Mouse (Mus musculus): Measurements from ENCODE around the gene A4galt. TPM values are rescaled to one million over a fixed set of nuclear protein-coding genes. Genes with fewer than 3 reads are reported as not detected.
A peak's percentile ranks its signal among the peaks of the same experiment; 100 is the strongest.

Gene A4galt
- polyA plus RNA-seq, 1 experiment from 2014 or later, result 26.5 TPM

- no peak overlapping the region for H3K27ac ChIP-seq
- TF ChIP-seq CTCF (IDR thresholded peaks at IDR 0.05; ENCODE audit: low read depth), result no peak
- peaks cover 37% of the 10 kb centered on the region for H3K4me1 ChIP-seq (replicated peaks; ENCODE audit: insufficient read depth, low read length)
- H3K27me3 ChIP-seq (ENCODE audit: insufficient read depth, low read length), result no peaks in the 10 kb centered on the region
- 81% methylated on average over 4 of the region's 4 CpGs for WGBS
- ATAC-seq (replicated peaks; ENCODE audit: low FRiP score, low read depth) (no peak), DNase-seq (ENCODE audit: low spot score) (no peak)
- peaks cover 6% of the 10 kb centered on the region; the same call in 1 of the 2 replicates for H3K36me3 ChIP-seq (ENCODE audit: insufficient read depth, low read length)
- H3K4me2 ChIP-seq (ENCODE audit: low read length), result no peak overlapping the region
- no peaks in the 10 kb centered on the region for H3K9me3 ChIP-seq (replicated peaks; ENCODE audit: low read length)
- no peak overlapping the region for H3K4me3 ChIP-seq (replicated peaks; ENCODE audit: low read depth, low read length)
- no peak overlapping the region for H3K9ac ChIP-seq (ENCODE audit: low read depth, low read length)
Observed at GRCm38 (mm10) chr15:83296050-83296449, 44.5 kb upstream of the A4galt start.

GRCm38 (mm10) chr15:83294954-83295353 is 43.4 kb upstream of the A4galt start:
- 72% methylated on average over 3 of the region's 3 CpGs for WGBS
- Histone ChIP-seq H3K36me3 (ENCODE audit: insufficient read depth, low read length) (peaks cover 6% of the 10 kb centered on the region; the same call in 1 of the 2 replicates), H3K9me3 (replicated peaks; ENCODE audit: low read length) (no peaks in the 10 kb centered on the region), H3K9ac (ENCODE audit: low read depth, low read length) (no peak overlapping the region), H3K4me2 (ENCODE audit: low read length) (no peak overlapping the region), H3K27me3 (ENCODE audit: insufficient read depth, low read length) (no peaks in the 10 kb centered on the region), H3K4me3 (replicated peaks; ENCODE audit: low read depth, low read length) (no peak overlapping the region), H3K27ac (peak overlapping the region; percentile 11; the same call in 1 of the 2 replicates), H3K4me1 (replicated peaks; ENCODE audit: insufficient read depth, low read length) (peaks cover 29% of the 10 kb centered on the region)
- no peak for ATAC-seq (replicated peaks; ENCODE audit: low FRiP score, low read depth)
- no peak for DNase-seq (ENCODE audit: low spot score)
- no peak for TF ChIP-seq CTCF (IDR thresholded peaks at IDR 0.05; ENCODE audit: low read depth)

GRCm38 (mm10) chr15:83293706-83294645 is 42.4 kb upstream of the A4galt start:
- Histone ChIP-seq H3K4me3 (replicated peaks; ENCODE audit: low read depth, low read length) (no peak overlapping the region), H3K27ac (peak overlapping the region; percentile 84), H3K4me2 (ENCODE audit: low read length) (no peak overlapping the region), H3K9me3 (replicated peaks; ENCODE audit: low read length) (no peaks in the 10 kb centered on the region), H3K9ac (ENCODE audit: low read depth, low read length) (no peak overlapping the region), H3K4me1 (replicated peaks; ENCODE audit: insufficient read depth, low read length) (peaks cover 28% of the 10 kb centered on the region), H3K36me3 (ENCODE audit: insufficient read depth, low read length) (no peaks in the 10 kb centered on the region), H3K27me3 (ENCODE audit: insufficient read depth, low read length) (no peaks in the 10 kb centered on the region)
- no peak for TF ChIP-seq CTCF (IDR thresholded peaks at IDR 0.05; ENCODE audit: low read depth)
- peak; percentile 41; the same call in 1 of the 2 replicates for ATAC-seq (replicated peaks; ENCODE audit: low FRiP score, low read depth)
- 61% methylated on average over 8 of the region's 8 CpGs for WGBS
- peak; percentile 71 for DNase-seq (ENCODE audit: low spot score)

GRCm38 (mm10) chr15:83293144-83293543 is 41.6 kb upstream of the A4galt start:
- DNase-seq (ENCODE audit: low spot score) (peak; percentile 80), ATAC-seq (replicated peaks; ENCODE audit: low FRiP score, low read depth) (no peak; the same call in 1 of the 2 replicates)
- 31% methylated on average over 6 of the region's 6 CpGs for WGBS
- no peak overlapping the region for H3K4me3 ChIP-seq (replicated peaks; ENCODE audit: low read depth, low read length)
- H3K9me3 ChIP-seq (replicated peaks; ENCODE audit: low read length), result no peaks in the 10 kb centered on the region
- H3K9ac ChIP-seq (ENCODE audit: low read depth, low read length), result no peak overlapping the region
- no peaks in the 10 kb centered on the region for H3K36me3 ChIP-seq (ENCODE audit: insufficient read depth, low read length)
- peaks cover 28% of the 10 kb centered on the region for H3K4me1 ChIP-seq (replicated peaks; ENCODE audit: insufficient read depth, low read length)
- no peak for TF ChIP-seq CTCF (IDR thresholded peaks at IDR 0.05; ENCODE audit: low read depth)
- H3K4me2 ChIP-seq (ENCODE audit: low read length), result no peak overlapping the region
- H3K27me3 ChIP-seq (ENCODE audit: insufficient read depth, low read length), result no peaks in the 10 kb centered on the region
- peak overlapping the region; percentile 84 for H3K27ac ChIP-seq

- DNase-seq (ENCODE audit: low spot score), result peak; percentile 40
- Histone ChIP-seq H3K27me3 (ENCODE audit: insufficient read depth, low read length) (no peaks in the 10 kb centered on the region), H3K36me3 (ENCODE audit: insufficient read depth, low read length) (no peaks in the 10 kb centered on the region), H3K27ac (peak overlapping the region; percentile 84), H3K9me3 (replicated peaks; ENCODE audit: low read length) (no peaks in the 10 kb centered on the region), H3K4me2 (ENCODE audit: low read length) (no peak overlapping the region), H3K9ac (ENCODE audit: low read depth, low read length) (no peak overlapping the region), H3K4me3 (replicated peaks; ENCODE audit: low read depth, low read length) (no peak overlapping the region), H3K4me1 (replicated peaks; ENCODE audit: insufficient read depth, low read length) (peaks cover 28% of the 10 kb centered on the region)
- ATAC-seq (replicated peaks; ENCODE audit: low FRiP score, low read depth), result no peak
- TF ChIP-seq CTCF (IDR thresholded peaks at IDR 0.05; ENCODE audit: low read depth), result no peak
- WGBS, result 46% methylated on average over 13 of the region's 13 CpGs
Observed at GRCm38 (mm10) chr15:83292261-83293056, 40.9 kb upstream of the A4galt start.

GRCm38 (mm10) chr15:83290899-83291298 is 39.3 kb upstream of the A4galt start:
- ATAC-seq (replicated peaks; ENCODE audit: low FRiP score, low read depth), result no peak
- H3K4me3 ChIP-seq (replicated peaks; ENCODE audit: low read depth, low read length), result no peak overlapping the region
- H3K27ac ChIP-seq, result no peak overlapping the region
- WGBS, result 88% methylated on average over 2 of the region's 2 CpGs
- no peaks in the 10 kb centered on the region for H3K9me3 ChIP-seq (replicated peaks; ENCODE audit: low read length)
- no peak for DNase-seq (ENCODE audit: low spot score)
- no peak for TF ChIP-seq CTCF (IDR thresholded peaks at IDR 0.05; ENCODE audit: low read depth)
- H3K27me3 ChIP-seq (ENCODE audit: insufficient read depth, low read length), result no peaks in the 10 kb centered on the region
- H3K36me3 ChIP-seq (ENCODE audit: insufficient read depth, low read length), result no peaks in the 10 kb centered on the region
- H3K4me1 ChIP-seq (replicated peaks; ENCODE audit: insufficient read depth, low read length), result peaks cover 28% of the 10 kb centered on the region
- no peak overlapping the region for H3K4me2 ChIP-seq (ENCODE audit: low read length)
- H3K9ac ChIP-seq (ENCODE audit: low read depth, low read length), result no peak overlapping the region
